Mouse (Mus musculus) testis, adult 2 months (tissue): ENCODE data around the gene Ldlrad3.

Source experiments
- CTCF ChIP-seq: fragments of 200-500 bp; IDR thresholded peaks from 2 replicates; pipeline ENCODE4 v1.5.1; 2012; ENCODE audit warnings: low read depth, mild to moderate bottlenecking, inconsistent platforms, low read length, moderate library complexity; ENCODE audit not compliant: control insufficient read depth, insufficient read depth, insufficient replicate concordance
- POLR2A ChIP-seq: fragments of 200-500 bp; IDR thresholded peaks from 2 replicates; pipeline ENCODE4 v1.6.1; 2012; ENCODE audit warnings: low read depth, mild to moderate bottlenecking, inconsistent platforms, low read length, moderate library complexity; ENCODE audit not compliant: control insufficient read depth

DNA sequence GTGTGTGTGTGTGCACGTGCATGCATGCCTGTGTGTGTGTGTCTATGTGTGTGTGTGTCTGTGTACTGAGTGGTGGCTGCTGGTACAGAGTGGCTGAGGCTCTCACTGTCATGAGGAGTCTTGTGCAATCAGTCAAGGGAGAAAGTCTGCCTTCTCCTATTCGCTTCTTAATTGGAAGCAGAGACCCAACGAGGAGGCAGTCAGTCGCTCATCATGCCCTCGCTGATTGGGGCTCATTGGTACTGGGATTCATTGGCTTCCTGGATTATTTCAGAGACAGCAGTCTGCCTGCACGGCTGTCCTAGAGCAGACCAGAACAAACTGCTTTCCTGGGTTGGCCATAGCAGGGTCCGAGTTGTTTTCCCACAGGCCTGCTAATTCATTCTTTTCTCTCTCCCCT is 223.8 kb downstream of the Ldlrad3 start:
- TF ChIP-seq CTCF (no peak), POLR2A (no peak)
